Mouse (Mus musculus) CH12F3 (cell line): Measurements from ENCODE around the gene Fyttd1.
"Not testable (repeated sequence)": the region's sequence is repeated elsewhere in the genome, so short reads cannot be mapped to it uniquely, and the experiment has no call there.

Experiments
- in situ Hi-C: fragments of 300-500 bp; cut with MboI; formaldehyde crosslinking; loops from 2 replicates; pipeline ENCODE4 v1.14.3; 2020; ENCODE audit warnings: low sequenced_read_pairs

Gene Fyttd1

DNA sequence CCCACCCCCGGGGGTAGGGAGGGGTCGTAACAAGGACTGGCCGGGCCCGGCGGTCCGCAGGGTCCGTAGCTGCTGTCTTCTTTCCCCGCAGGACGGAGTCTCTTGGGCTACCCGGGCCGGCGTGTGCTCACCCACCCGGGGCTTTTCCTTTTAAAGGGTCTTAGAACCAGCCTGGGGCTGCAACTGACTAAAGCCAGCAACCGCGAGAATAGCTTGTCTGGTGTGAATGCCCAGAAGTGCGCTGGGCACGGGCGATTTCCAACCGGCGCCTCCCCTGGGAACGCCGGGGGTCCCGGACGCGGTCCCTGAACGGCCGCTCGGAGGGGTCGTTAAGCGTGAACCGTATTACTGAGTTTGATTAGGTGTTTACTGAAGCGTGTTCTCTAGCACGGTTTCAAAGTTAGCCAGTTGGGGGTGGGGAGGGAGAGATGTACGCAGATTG lies 878 bp downstream of the Fyttd1 start:
- in situ Hi-C loops = no loop called here

DNA sequence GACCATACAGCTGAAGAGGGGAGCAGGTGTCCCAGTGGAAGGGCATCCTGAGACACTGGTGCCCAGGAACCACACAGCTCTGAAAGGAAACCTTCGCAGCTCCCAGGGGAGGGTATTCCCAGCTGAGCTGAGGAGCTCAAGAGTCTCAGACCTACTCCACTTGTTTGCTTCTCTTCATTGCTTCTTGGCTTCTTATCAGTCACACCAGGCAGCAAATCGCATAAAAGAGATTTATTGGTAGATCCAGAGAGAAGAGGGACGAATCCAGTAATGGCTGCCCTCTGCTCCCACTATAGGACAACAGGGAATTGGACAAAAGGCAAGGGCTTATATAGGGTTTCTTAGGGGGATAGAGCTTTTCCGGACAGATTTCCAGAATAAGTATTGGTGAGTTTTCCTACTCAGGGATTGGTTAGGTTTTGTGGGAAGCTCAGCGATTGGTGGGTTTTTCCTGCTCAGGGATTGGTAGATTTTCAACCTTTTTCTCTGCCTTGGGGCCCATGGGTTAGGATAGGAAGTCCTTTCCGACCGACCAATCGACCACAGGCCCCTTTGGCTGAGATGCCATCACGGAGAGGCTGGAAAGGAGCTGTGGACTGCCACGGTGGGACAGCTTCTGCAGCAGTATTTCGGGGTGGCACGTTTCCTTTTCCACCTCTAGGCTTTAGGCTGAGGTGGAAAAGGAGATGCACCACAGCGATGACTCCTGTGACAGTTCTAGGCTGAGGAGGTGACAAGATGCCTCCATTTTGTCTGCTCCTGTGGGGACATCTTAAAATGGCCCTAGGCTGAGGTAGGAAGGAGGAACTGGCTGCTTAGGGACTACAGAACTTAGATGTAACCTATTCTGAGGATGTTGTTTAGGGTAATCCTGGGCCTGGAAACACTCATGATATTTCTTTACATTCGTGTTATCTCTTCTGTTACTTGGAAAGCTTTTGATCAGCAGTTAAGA lies 1.9 kb downstream of the Fyttd1 start:
- in situ Hi-C loops = no loop called here

DNA sequence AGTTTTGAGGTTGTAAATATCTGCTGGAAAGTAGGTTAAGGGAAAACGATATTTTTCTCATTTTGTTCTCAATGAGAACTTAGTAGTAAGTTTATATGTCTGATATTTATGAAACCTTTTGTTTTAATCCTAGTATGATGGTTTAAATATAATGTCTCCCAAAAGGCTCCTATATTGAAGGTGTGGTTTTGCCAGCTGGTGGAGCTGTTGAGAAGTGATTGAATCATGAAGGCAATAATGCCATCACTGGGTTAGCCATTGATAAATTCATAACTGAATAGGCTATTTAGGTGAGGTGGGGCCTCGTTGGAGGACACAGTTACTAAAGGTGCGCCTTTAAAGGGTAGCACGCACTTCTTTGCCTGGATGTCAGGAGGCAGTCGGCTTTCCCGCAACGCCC lies 4.2 kb downstream of the Fyttd1 start:
- in situ Hi-C loops = no loop called here

DNA sequence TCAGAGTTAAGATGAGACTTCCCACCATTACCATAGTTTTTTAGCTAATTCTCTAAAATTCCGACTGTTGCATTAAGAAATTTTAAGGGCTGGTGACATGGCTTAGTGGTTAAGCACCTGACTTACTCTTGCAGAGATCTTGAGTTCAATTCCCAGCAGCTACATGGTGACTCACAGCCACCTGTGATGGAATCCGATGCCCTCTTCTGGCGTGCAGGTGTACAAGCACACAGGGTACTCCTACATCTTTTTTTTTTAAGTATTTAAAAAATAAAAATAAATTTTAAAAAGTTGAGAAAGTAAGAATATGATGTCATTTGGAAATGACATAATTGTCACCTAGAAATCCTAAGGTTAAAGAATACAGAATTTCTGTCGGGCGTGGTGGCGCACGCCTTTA lies 10.7 kb downstream of the Fyttd1 start:
- in situ Hi-C loops = no loop called here

DNA sequence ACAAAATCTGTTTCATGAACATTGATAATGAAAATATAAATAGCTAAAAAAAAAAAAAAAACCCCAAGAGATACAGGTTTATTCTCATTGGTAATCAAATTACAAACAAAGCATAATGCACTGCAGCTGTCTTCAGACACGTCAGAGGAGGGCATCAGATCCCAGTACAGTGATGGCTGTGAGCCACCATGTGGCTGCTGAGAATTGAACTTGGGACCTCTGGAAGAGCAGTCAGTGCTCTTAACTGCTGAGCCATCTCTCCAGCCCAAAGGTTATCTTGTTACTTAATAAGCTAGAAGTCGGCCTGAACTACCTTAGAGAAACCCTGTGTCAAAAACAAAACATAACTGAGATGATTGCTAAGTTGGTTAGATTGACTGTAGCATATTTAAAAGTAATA lies 12.6 kb downstream of the Fyttd1 start:
- in situ Hi-C loops = no loop called here

DNA sequence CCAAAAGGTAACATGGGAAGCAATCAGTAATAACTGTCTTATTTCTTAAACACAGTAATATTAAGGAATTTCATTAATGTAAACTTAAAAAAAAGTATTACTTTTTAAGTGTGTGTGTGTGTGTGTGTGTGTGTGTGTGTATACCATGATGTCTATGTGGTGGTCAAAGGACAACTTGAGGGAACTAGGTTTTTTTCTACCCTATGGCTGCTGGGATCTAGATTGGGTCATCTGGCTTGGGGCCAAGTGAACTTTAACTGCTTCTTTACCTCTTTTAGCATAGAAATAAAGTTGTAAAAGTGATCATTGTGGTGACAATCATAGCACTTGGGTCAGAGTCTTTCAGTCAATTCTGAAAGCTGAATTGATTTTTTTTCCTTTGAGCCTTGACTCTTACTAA lies 18.8 kb downstream of the Fyttd1 start:
- in situ Hi-C loops = no loop called here

DNA sequence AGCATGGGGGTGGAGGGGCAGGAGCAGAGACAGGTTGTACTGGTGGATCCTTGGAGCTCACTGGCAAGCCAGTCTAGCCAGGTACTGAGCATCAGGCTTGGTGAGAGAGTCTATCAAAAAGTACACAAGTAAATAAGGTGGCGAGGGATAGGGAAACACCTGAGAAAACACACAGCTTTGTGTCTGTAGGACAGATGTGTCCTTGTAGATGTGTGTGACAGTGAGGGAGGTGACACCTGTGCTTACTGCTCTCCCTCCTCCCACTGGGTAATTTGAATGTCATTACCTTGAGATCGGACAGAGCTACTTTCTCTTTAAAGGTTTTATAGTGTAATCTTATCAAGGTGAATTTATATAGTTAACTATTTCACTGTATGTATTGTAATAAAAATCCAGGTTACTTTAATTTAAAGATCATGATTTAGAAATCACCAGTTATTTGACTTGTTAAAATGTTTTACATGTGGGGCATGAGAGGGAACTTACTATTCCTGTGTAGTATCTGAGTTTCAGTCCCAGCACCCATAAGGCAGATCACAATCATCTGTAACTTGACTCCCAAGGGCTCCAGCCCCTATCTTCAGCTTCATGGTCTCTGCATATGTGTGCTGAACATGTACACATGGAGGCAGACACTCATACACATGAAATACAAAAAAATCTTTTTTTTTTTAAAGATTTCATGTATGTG lies 24.2 kb downstream of the Fyttd1 start:
- in situ Hi-C loops = no loop called here

DNA sequence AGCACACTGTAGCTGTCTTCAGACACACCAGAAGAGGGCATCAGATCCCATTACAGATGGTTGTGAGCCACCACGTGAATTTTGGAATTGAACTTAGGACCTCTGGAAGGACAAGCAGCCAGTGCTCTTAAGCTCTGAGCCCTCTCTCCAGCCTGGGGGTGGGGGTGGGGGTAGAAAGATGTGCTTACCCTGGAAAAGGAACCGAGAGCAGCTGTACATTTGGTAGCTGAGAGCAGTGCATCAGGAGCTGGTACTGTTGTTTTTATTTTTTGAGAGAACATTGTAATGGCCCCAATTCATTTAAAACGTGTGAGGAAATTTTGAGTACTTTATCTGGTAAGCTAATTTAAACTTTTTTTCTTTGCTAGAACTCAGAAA lies 24.7 kb downstream of the Fyttd1 start:
- in situ Hi-C loops = no loop called here

DNA sequence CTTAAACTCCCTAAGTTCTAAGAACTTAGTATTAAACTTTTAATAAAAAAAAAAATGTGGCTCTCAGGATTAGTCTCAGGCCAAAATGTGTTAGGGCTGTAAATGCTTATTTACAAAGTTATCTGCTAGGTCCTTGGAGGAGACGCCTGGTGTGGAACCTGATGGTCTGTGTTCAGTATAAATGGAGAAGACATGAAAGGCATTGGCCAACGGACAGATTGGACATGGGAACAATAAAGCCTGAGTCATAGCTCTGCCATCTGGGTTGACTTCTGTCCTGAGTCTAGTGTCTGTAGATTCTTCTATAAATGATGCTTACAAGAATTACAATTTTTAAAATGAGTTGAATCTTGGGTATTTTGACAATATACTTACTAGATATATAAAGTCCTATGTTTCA lies 28.9 kb downstream of the Fyttd1 start:
- in situ Hi-C loops = no loop called here

DNA sequence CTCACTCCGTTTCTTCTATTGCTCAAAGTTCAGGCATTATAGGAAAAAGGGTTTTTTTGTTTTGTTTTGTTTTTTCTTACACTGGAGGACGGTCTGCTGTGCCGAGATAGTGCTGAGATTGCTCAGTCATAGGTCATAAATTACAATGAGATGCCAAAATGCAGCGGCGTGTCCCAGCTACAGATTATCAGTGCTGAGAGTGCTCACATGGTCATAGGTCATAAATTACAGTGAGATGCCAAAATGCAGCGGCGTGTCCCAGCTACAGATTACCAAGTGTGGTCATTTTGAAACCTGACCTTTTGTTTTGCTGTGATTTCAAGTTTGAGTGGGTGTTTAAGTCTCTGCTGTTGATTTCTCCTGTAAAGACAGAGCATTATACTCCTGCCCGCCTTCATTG lies 29.4 kb downstream of the Fyttd1 start:
- in situ Hi-C loops = no loop called here

DNA sequence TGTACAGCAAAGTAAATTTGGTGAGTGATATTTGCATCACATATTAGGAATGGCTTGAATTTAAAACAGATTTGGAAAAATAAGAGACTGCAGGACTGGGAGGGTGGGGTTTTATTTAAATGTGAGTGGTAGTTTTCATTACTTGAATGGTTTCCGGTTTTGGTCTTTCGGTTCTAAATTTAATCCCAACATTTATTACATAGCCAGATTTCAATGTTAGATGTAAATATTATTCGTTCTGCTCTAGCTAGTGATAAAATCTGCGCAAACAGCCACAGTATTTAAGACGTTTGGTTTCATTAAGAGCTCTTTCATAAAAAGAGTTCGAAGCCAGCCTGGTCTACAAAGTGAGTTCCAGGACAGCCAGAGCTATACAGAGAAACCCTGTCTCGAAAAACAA lies 35.9 kb downstream of the Fyttd1 start:
- in situ Hi-C loops = no loop called here

DNA sequence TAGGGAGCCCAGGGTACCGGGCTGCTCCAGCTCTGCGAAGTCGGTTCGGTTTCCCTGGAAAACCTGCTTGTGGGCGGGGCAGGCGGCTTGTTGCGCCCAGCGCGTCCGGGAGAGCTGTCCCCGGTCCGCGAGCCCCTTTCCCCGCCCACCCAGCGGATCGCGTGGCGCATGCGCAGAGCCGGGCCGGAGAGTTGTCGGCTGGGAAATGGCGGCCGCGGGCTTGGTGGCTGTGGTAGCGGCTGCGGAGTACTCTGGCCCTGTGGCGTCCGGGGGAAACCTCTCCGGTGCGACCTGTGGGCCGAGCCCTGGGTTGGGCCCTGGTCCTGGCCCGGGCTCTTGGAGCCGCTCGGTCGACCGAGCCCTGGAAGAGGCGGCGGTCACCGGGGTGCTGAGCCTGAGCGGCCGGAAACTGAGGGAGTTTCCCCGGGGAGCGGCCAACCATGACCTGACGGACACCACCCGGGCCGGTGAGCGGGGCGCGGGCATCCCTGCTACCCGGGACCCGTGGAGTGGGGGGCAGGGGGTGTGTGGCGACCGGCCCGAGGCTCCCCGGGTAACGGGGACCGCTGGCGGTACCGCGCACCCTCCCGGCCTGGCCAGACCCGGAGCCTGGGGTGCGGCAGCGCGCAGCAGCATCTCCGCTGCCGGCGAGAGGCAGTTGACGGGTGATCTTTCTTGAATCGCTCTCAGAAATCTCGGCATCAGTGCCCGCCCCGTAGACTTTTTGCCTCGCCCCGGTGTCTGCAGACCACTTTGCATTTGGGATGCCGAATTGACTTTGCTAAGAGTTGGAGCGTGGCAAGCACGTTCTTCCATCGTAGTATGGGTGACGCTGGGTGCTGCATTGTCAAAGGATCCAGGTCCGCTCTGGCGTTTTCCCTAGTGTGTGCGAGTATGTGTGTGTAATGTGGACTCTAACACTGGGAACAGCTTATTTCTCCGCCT lies 36.9 kb downstream of the Fyttd1 start, which contains the start of gene Lrch3:
Gene Lrch3 (plus strand): TSS at position 164 of the 945 bp plus-strand sequence.
- in situ Hi-C loops = no loop called here

DNA sequence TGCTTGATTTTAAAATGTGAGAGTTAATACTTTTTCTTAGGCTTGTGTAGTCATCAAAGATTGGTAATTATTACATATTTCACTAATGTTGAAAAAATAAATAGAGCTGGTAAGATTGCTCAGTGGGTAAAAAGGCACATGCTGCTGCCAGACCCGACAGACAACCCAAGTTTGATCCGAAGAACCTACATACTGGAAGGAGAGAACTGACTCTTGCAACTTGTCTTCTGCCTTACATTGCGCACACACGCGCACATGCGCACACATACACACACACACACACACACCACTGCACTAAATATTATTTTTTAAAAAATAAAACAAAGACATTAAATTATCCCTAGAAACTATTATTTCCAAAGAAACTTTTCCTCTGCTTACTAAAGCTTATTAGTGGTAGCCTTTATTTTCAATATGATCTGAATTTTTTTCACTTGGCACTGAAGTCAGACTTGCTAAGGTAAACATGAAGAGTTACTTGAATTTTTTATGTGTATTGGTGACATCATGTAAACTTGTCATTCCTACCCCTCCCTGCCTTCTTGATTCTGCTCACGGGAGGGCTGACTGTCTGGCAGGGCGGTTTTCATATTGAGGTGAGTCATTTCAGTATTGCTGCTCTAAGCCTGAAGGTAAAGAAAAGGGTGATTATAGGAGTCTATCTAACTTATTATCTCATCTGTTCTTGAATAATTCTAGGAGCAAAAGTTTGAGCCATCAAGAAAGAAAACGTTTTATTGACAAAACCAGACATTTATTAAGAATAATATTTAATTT lies 38.2 kb downstream of the Fyttd1 start:
- in situ Hi-C loops = no loop called here

DNA sequence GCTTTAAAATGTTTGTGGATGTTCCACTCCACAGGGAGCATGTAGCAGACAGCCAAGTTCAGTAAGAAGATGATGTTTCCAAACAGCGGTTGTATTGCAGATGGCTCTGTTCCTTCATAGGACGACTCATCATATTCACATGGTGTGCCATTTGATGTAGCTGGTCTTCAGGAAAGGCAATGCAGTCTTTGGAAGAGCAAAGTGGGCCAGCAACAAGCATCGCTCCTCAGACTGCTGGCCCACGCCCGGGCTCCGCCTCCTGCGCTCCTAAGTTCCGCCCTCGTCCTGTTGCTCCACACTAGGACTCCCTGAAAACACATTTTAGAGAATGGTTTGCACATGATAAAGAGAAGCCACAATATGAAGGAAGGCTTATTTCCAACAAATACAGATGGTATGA lies 49.3 kb downstream of the Fyttd1 start:
- in situ Hi-C loops = not testable (repeated sequence)

DNA sequence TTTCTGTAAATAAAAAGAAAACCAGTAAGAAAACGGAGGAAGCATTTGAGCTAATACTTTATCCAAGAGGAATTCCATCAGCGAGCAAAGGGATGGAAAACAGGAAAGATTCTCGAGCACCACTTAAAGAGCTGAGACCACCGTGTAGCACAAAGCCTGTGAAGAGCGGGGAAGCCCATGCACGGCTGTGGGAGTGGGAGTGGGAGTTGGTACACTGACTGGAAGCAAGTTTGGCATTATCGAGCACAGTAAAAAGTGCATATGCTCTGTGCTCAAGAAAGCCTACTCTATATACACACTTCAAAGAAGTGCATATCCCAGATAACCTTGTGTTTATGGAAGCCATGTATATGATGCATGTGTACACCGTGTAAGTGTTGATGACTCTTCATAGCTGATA lies 49.7 kb downstream of the Fyttd1 start:
- in situ Hi-C loops = no loop called here

DNA sequence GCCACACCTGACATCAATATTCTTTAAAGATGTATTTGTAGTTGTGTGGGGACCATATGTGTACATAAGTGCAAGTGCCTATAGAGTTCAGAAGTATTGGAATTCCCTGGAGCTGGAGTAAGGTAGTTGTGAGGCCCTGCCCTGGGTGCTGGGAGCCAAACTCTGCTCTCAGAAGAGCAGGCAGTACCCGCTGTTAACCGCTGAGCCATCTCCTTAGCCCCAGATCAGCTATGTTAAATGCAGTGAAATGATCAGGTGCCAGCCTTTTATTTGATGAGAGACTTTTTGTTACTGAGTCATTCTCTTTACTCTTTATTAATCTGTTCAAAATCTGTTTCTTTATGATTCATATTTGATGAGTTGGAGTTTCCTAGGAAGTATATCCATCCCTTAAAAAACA lies 52.6 kb downstream of the Fyttd1 start:
- in situ Hi-C loops = no loop called here

DNA sequence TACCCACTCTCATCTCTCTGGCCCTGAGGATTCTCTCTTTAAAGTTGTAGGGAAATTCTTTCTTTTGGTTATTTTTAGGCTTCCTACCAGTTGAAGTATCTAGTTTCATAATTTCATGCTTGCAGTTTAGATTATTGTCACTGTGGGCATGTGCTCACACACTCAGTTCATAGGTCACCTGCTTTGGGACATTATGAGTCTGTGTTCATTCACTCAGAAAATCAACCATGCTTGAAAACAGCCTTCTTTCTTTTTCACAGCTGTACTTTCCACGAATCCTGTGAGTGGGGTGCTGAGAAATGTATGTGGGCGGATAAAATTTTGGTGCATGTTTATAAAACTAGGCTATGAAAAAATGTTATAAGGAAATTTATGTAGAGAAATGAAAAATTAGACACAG lies 57.2 kb downstream of the Fyttd1 start:
- in situ Hi-C loops = no loop called here

DNA sequence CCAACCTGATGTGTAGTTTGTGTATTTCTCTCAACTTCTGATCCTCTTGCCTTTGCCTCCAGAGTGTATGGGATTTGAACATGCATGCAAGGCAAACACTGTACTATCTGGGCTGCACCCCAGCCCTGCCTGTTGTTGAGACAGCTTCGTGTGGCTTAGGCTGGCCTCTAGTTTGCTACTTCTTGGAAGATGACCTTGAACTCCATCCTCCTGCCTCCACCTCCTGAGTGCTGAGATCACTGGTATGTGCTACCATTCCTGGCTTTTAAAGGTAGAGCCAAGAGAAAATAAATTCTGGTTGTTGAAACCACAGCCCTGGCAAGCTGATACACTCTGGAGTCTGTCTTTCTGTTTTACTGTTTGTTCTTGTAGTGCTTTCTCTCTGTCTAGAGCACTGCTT lies 57.8 kb downstream of the Fyttd1 start:
- in situ Hi-C loops = no loop called here

DNA sequence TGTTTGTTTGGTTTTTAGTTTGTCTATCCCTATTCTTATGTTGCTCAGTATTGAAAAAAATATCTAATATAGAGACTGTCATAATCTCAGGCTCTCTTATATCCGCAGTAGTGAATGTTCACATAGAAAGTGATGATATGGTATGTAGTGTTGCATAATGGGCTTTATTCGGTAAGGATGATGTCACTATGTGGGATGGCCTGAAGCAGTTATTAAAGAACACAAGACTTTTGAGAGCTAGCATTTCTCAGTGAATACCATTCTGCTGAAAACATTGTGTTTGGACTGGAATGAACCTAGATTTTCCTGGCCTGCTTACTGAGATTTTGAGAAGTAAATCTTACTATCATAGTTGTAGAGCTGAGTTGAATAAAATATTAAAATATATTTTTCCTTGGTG lies 60.1 kb downstream of the Fyttd1 start:
- in situ Hi-C loops = no loop called here

DNA sequence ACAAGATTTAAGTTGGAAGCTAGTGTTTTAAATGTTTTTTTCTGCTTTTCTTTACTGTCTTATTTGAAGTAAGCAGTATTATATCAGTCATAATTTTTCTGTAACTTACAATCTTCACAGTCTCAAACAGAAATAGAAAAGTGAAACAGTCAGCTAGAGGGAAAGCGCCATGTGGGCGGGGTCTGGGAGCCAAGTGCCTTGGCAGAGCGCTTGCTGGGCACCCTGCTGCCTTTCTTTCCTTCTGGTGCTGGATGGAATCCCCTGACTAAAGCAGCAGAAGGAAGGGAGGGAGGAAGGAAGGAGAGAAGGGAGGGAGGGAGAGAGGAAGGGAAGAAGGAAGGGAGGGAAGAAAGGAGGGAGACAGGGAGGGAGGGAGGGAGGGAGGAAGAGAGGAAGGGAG lies 62.0 kb downstream of the Fyttd1 start:
- in situ Hi-C loops = not testable (repeated sequence)
